Mouse (Mus musculus) cerebellum, adult 9-11 months (tissue): ENCODE measurements around the gene Hoxa11.

Source experiments
- DNase-seq: peaks from one replicate; pipeline ENCODE4 v3.0.0; 2022

Gene Hoxa11

DNA sequence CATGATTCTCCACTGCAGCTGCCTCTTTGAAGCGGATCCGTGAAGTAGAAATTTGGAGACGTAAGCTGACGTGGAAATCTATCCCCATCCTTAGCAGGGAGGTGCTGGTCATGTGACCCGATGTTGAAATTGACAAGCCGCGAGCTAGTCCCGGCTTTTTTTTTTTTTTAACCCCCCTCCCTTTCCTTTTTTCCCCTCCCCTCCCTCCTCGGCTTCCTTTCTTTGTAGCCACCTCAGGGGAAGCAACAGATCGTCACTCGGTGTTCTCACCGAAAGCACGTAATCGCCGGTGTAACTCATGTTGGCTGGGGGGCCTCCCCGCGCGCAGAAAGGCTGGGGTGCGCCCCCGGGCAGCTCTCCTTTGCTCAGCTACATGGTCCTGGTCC is at the start of gene Hoxa11:
Gene Hoxa11 (minus strand): TSS at position 54 of the 386 bp plus-strand sequence.
- DNase-seq: no peak

DNA sequence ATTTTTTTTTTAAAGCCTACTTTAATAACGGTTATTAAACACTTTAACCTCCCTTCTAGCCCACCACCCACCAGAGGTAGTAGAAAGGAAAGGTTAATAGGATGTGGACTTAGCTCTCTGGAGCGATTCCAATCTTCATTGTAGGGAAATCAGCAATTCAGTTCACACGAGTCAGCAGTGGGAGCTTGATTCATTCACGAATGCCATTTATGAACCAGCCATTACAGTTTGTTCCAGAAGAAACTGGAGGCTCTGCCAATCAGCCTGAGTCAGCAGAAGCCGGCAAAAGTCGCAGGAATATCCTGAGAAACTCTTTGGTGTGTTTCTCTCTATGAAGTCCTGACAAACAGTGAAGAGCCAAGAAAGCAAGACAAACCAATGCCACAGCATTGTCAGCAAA is 49.0 kb upstream of the Hoxa11 start:
- DNase-seq: no peak

DNA sequence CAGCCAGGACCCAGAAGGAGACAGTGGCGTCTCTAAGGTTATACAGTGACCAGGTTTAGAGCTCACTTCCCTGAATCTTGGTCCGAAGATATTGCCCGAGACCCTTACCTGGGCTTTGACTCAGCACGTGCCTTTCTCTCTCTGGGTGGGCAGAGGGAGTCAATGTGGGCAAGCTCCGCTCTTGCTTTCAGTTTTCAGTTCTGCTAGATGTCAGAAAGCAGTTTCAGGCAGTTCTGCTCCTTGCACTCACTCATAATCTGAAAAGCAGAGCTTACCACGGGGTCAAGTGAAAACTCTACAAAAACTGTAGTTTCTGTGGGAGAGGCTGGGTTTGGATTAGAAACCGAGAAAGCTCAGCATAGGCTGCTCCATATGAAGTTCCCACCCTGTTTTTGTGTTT is 46.7 kb upstream of the Hoxa11 start:
- DNase-seq: no peak

GRCm38 (mm10) chr6:52291021-52291860 is 45.6 kb upstream of the Hoxa11 start:
- DNase-seq: no peak

DNA sequence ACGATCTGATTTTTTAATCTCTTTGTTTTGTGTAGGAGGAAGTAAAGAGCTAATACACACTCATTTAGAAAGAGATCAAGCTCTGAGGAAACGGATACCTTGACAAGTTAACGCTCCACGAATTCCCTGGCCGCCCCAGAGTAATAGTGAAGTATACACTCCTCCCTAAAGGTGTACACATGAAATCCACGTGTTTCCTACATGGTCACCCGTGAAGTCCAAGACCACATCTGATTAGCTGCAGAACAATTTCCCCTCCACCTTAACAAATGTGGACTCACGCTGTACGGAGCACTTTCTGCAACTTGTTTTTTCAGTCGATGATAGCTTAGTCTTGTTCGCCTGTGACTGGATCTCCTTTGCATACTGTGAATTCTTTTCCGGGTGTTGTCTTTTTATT is 44.6 kb upstream of the Hoxa11 start:
- no peak for DNase-seq

GRCm38 (mm10) chr6:52283896-52284295 is 38.3 kb upstream of the Hoxa11 start:
- DNase-seq: no peak

GRCm38 (mm10) chr6:52281084-52281483 is 35.5 kb upstream of the Hoxa11 start:
- DNase-seq: no peak

- no peak for DNase-seq
Observed at GRCm38 (mm10) chr6:52276920-52277319, 31.3 kb upstream of the Hoxa11 start.

DNA sequence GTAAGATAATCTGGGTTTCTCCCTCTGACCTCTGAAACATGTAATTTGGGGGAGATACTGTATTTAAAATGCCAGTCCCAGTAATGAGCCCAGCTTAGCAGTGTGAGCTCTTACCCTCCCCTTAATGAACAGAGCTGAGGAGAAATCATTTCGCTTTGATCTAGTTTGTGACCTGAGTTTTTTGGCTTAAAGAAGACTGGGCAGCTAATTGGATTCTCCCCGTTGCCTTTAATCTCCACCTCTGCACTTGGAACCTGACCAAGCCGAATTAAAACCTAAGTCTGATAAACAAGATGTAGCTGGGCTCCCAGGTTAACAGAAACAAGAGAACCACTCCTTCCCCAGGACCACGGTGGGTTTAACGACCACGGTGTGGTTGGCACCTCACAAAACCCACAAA is 30.8 kb upstream of the Hoxa11 start:
- no peak for DNase-seq

DNA sequence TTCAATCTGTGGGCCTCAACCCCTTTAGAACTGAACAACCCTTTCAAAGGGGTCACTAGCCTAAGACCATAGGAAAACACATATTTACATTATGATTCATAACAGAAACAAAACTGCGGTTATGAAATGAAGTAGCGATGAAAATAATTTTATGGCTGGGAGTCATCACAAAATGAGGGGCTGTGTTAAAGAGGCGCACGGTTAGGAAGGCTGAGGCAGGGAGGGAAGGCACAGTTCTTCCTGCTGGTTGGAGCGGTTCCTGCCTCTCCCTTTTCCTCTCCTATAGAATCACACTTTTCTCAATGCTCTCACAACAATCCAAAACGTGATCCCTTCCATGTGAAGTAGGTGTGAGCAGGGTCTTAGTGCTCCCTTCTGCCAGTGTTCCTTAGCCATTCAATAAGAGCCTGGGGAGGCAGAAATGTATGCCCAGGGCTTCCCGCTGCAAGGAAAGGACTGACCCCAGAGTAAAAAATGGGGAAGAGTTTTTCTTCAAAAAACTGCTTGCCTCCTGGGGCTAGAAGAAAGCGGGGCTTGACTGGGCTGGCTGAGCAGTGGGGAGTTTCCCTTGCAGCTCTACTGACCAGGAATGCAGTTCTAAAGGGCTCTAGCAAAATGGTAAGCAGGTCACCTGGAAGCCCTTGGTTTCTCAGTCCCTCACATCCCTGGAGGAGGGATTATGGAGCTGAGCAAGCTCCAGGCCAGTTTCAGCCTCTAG is 30.1 kb upstream of the Hoxa11 start:
- DNase-seq: no peak

GRCm38 (mm10) chr6:52274576-52274975 is 29.0 kb upstream of the Hoxa11 start:
- DNase-seq: no peak

DNA sequence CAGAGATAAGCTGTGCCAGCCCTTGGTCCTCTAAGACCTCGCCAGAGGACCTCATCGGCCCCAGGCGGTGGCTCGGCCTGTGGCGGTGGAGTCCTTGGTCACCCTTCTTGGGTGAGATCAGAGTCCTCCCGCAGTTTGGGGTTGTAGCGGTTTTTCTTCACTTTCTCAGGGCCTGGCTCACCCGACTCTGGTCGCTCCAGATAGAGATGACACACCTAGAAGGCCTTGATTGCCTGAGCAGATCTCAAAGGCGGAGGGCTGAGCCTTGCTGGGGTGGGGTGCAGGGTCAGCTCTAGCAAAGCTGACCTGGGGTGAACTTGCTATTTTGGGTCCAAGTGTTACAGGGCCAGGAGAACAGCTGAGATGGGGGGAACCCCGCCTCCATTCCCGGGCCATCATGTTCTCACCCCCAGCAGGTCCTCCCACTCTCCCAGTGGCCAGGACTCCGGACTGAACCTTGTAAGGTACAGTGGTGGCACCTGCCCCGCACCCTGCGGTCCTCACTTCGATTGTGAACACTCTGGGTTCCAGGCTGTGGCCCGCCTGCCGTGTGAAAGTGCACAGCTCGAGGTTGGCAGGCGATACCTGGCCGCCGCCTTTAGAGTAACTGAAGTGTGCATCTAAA is 28.2 kb upstream of the Hoxa11 start:
- no peak for DNase-seq

DNA sequence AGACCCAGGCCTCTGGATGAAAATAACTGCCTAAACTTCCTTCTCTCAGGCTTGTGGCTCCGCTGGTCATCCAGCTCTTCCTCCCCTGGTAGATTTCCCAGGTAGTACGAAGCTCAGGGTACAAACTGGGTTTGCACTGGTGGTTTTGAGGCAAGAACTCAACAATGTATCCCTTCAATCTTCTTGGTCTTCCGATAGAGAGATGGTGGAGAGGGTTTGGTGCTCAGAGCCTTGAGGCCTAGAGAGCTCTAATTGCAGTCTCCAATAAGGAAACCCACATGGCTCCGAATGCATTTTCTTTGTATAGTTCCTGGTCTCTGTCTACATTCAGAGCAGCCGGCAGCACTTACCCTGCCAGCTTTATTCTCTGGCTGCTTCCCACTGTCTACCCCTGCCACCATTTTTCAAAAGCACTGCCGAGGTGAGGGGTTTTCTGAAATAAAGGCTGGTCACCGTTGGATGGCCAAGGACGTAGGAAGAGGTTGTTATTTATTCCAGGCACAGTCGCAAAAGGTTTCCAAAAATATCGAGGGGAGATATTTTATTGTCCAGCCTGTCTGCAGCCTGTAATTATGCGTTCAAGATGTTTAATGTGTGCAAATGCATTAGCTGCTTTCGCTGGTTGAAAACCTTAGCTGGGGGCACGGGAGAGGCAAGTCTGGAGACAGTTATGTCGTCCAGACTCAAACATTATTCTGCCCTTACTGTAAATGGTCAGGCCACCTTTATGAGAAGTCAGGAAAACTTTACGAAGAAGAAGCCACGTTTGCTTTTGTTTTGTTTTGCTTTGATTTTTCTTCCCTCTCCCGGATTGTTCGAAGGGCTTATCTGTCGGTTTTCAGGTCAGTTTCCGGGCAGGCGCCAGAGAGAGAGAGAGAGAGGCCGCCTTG is 27.4 kb upstream of the Hoxa11 start:
- DNase-seq: no peak

DNA sequence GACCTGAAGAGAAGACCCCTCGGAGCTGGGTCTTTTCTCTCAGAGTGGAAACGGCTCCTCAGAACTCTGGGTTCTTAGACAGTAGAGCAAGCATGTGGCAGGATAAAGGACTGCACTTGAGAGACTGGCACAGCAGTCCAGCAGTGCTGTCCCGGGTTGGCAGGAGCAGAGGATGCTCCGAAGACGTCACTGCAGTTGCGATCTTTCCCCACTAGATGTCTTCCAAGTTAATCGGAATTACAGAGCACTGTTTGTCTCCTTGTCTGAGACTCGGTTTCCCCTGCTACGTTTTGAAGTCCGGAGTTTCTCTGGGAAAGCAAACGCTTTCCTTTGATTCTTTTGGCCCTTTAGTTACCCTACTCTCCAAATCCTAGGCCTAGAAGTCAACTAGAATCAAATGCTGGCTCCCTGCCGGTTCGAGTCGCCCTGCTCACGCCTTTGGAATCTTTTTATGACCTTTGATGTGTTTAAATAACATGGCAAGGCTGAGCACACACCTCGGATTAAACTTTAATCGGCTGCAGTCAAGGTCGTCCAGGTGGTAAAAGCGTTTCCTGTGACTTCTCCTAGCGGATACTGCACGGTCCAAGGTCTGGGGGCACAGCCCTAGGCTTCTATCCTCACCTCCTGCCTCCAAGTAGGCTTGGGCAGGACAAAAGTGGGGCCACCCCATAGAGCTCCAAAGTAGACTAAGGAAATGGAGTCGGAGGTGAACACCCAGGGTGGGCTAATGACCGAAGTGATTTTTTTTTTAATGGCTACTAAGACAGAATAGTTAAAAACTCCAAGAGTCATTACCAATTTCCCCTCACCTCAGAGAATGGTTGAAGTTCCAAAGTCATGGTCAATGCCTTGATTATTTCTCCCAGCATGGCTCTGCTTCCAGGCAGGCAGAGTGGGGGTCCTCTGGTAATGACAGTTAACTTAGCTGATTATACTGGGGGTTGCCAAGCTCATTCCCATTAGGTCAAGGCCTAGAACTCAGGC is 25.2 kb upstream of the Hoxa11 start:
- peak; percentile 17 for DNase-seq

DNA sequence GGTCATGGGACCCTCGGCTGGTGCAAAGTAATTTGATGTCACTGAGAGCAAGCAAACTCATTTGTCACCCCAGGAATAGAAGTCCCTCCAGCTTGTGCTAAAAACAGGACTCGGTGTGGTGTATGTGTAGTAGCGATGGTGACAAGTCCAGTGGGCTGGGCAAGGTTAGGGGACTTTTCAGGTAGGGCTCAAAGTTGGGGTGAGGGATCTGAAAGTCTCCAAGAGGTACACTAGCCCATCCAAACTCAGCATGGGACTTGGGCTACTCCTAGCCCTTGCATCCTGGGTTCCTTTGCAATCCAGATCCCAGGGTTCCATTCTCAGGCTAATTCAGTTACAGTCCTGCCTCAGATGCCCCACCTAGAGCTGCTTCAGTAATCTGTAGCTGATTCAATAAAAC is 23.1 kb upstream of the Hoxa11 start:
- DNase-seq: no peak

DNA sequence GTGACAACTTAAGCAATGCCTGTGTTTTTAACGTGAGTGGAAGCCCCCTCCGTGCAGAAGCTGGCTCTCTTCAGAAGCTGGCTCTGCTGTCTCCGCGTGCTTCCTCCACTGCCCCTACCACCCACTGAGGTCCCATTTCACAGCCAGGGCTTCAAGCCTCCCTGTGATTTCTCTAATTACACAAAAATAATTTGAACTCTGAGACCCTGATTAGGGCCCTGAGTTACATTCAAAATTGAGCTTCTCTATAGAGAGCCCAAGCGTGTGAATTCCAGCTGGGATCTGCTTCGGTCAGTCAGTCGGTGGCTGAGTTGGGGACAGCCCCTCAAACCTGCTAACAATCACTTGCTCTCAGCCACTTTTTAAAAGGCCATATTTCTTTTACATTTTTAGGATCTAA is 22.7 kb upstream of the Hoxa11 start:
- no peak for DNase-seq

- DNase-seq: no peak
Observed at GRCm38 (mm10) chr6:52267691-52268090, 22.1 kb upstream of the Hoxa11 start.

DNA sequence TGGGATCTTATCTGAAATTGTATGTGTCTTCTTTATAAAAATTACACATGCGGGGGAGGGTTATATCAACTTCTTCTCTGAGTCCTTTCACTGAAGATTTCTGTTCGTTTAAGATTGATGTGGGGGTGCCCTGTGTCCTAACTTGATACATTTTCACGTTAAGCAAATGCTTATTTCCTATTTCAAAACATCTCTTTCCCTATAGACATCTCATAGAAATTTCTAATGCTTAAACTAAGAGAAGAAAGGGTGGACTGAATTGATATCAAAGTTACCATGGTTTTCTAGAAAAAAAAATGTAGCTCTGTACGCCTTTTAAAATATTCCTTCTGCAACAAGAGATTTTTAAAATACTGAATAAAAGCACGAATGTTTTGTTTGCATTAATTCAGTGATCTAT is 21.6 kb upstream of the Hoxa11 start:
- DNase-seq: no peak

GRCm38 (mm10) chr6:52266666-52266985 is 21.0 kb upstream of the Hoxa11 start:
- DNase-seq: no peak

DNA sequence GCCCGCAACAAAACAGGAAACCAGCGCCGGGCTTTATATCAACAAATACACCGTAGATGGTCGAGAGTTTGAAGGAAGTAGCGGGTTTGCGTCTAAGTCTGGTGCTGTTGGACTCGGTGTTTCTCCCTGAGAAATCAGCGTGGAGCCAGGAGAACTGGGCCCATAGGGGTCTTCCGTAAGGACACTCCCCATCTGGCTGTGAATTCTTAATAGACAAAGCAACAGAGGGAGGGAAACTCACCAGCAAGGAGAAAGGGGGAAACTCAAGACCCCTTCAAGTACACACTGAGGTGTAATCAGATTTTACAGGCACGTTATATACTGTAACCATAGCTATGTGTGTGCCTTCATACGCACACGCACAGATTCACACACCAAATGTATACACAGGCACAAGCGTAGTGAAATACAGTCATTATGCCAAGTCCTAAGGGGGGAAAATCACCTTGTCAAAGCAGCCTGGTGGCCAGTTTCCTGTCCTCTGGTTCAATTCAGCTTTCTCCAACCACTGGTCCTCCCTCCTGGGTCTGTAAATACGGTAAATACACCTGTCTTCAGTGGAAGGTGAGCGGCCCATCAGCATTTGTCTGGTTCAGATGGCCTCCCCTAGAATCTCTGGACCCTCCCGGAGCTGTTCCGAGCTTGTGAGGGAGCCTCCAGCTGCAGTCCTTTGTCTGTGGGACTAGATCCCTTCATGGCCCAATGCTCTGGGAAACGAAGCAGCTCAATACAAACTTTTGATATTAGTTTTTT is 20.5 kb upstream of the Hoxa11 start:
- no peak for DNase-seq

DNA sequence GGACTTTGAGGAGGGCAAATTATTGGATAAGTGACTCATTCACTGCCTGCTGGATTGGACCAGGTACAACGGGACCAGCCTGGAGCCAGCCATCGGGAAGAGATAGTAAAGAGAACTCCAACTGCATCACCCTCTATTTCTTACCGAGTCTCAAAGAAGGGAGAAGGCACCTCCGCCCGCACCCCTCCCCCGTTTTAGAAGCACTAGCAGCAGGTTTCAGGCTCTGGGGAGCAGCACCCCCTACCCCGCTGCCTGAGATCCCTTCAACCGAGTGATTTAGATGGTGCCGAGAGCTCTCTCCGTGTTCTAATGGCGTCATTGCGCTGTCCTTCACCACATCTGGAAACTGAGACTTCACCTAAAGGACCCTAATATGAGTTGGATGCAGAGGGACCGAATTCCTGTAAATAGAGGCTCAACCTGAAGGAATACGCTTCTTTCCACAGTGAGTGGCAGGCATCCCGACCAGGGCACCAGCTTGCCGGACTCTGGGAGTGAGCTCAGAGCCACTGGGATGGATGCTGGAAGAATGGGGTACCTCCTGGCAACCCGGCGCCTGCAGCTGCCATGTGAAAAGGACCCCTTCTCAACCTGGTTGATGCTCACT is 19.8 kb upstream of the Hoxa11 start:
- DNase-seq: no peak
